Mouse (Mus musculus): ENCODE measurements around the gene Atf5.

The Atf5 gene

DNA sequence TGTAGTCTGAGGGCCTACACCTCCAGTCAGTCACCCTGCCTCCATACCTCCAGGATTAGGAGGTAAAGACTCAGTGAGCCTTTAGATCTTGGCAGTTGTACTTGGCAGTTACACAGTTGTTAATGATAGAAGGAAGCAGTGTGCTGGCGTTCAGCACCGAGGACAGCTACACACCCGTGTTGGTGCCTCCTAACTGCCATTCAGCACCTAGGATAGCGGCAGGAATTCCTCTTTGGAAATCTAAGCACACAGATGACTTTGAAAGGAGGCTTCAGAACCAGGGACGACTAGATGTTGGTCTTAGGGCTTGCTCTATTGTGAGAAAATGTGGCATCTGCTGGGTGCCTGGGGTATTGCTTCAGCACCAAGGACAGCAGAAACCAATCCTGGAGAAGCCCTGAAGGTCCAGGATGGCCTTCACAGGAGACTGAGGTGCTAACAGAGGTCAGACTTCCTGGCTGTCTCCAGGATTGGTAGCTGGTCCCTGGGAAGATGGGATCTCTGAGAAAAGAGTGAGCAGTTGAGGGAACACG is 46.3 kb downstream of the Atf5 start:
- peak; percentile 48 for DNase-seq (ENCODE audit: low read depth, low spot score)

DNA sequence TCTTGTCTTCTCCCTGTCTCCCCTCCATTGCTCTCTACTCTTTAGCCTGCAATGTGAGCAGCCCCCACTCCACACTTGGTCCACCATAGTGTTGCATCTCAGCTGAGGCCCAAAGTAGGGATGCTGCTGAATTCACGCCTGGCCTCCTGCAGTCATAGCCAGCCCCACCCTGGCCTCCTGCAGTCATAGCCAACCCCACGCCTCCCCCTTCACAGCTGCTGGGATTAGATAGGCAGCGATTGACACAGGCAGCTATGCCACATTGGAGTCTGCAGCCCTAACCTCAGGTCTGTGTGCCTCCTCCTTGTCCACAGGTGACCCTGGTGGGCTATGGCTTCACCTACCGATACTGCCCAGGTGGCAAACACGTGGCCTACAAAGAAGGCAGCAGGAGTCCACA is 48.3 kb downstream of the Atf5 start:
- DNase-seq (ENCODE audit: low read depth, low spot score): no peak
